Mouse (Mus musculus) limb, embryonic 12.5 days (tissue): Measurements from ENCODE around the gene Metrn. TPM values are rescaled to one million over a fixed set of nuclear protein-coding genes. Genes with fewer than 3 reads are reported as not detected.

ENCODE experiments used
- ATAC-seq: fragments of 200-750 bp; cut with Nextera tagmentation; 2 replicates; pipeline ENCODE4 v1.8.0; 2017; ENCODE audit warnings: low read depth, moderate TSS enrichment; ENCODE audit not compliant: insufficient number of reproducible peaks, insufficient read depth, low FRiP score, low TSS enrichment
- H3K27ac ChIP-seq: fragments of 300-500 bp; sonication (generic); 2 replicates; pipeline ENCODE4 v1.5.1; 2016; ENCODE audit warnings: mild to moderate bottlenecking, moderate library complexity
- H3K27me3 ChIP-seq: fragments of 300-500 bp; sonication (generic); 2 replicates; pipeline ENCODE4 v1.6.1; 2016; ENCODE audit warnings: mild to moderate bottlenecking, moderate library complexity
- H3K36me3 ChIP-seq: fragments of 300-500 bp; sonication (generic); 2 replicates; pipeline ENCODE4 v1.6.1; 2016; ENCODE audit warnings: mild to moderate bottlenecking, moderate library complexity
- H3K4me1 ChIP-seq: fragments of 300-500 bp; sonication (generic); replicated peaks from 2 replicates; pipeline ENCODE4 v1.6.1; 2016
- H3K4me2 ChIP-seq: fragments of 300-500 bp; sonication (generic); 2 replicates; pipeline ENCODE4 v1.6.1; 2016; ENCODE audit warnings: mild to moderate bottlenecking, moderate library complexity
- H3K4me3 ChIP-seq: fragments of 300-500 bp; sonication (generic); replicated peaks from 2 replicates; pipeline ENCODE4 v1.5.1; 2016; ENCODE audit warnings: mild to moderate bottlenecking
- H3K9ac ChIP-seq: fragments of 300-500 bp; sonication (generic); replicated peaks from 2 replicates; pipeline ENCODE4 v1.6.1; 2016; ENCODE audit warnings: mild to moderate bottlenecking, moderate library complexity
- H3K9me3 ChIP-seq: fragments of 300-500 bp; sonication (generic); 2 replicates; pipeline ENCODE4 v1.6.1; 2016; ENCODE audit warnings: mild to moderate bottlenecking, moderate library complexity
- WGBS: fragments of 180-500 bp; shearing (Covaris S2); methylation state at CpG from one replicate; pipeline ENCODE4 v1.1.7; 2016; 5-methylcytosine and 5-hydroxymethylcytosine counted together
- polyA plus RNA-seq: library from polyadenylated mRNA; unstranded; fragments of >200 nt; fragmentation: Nextera tagmentation; extraction: Ambion mirVana; gene quantifications from 2 replicates; pipeline ENCODE4 v1.2.1, GENCODE M21; 2016

Metrn gene
- polyA plus RNA-seq, 1 experiment from 2014 or later, result 50.5 TPM

DNA sequence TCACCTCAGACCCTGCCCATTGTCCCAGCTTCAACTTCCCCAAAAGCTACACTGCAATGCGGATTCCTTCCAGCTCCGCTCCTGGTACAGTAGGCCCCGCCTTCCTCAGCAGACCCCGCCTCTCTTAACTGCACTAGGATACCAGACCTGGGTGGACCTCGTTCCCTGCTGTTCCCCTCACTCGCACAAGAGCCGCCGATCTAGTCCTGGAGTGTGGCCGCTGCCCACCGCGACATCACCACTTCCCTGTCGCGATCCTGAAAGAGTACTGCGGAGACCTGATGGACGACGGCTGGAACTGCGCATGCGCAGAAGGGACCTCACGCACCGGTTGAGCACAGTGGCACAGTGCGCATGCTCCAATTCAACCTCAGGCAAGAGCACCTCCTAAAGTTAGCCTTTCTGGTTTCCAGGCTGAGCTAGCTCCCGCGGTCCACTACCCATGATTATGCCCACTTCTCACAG lies 11.6 kb downstream of the Metrn start, which contains the start of gene Haghl:
Gene Haghl (minus strand): TSS at position 393 of the 465 bp plus-strand sequence.
- Histone ChIP-seq H3K27me3 (no peaks in the 10 kb centered on the region), H3K27ac (peak within 1 kb of the TSS; percentile 95), H3K36me3 (peaks cover 72% of the 10 kb centered on the region), H3K4me2 (peak within 1 kb of the TSS; percentile 82), H3K9me3 (no peaks in the 10 kb centered on the region), H3K4me1 (peaks cover 24% of the 10 kb centered on the region), H3K9ac (peak within 1 kb of the TSS; percentile 78), H3K4me3 (peak within 1 kb of the TSS; percentile 64)
- peak; percentile 82 for ATAC-seq
- under 1% methylated on average over 23 of the region's 23 CpGs for WGBS

DNA sequence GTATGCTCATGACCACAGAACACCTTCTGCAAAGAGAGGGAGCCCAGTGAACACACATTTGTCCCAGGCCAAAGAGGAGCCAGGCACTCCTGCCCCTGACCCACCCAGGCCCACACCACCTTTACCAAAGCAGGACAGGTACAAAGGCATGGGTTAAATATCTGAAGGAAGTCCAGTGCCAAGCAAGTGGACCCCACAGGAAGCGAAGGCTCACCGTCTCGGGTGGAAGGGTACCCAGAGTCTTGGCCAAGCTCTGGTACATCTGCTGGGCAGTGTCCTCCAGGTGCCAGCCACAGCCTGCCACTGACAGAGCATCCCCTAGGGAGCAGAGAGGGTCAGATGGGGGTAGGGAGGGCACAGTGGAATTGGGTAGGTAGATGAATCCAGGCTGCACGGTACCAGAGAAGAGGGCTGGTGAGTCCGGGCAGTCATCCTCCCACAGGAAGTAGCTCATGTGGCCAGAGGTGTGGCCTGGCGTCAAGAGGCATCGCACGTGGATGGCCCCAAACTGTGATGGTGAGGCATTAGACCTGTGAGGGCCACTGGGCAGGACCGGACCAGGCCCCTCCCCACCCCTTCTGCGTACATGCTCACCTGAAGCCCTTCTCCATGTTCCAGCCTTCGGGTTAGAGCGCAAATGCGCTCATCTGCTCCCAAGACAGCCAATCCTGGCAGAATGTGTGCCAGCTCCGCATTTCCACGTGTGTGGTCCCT lies 12.9 kb downstream of the Metrn start:
- Histone ChIP-seq H3K27me3 (no peaks in the 10 kb centered on the region), H3K4me2 (peak overlapping the region; percentile 82), H3K36me3 (peaks cover 72% of the 10 kb centered on the region), H3K4me3 (peak overlapping the region; percentile 64), H3K9me3 (no peaks in the 10 kb centered on the region), H3K9ac (peak overlapping the region; percentile 78), H3K27ac (peak overlapping the region; percentile 95; the same call in 1 of the 2 replicates), H3K4me1 (peaks cover 24% of the 10 kb centered on the region)
- 79% methylated on average over 15 of the region's 15 CpGs for WGBS
- no peak for ATAC-seq

DNA sequence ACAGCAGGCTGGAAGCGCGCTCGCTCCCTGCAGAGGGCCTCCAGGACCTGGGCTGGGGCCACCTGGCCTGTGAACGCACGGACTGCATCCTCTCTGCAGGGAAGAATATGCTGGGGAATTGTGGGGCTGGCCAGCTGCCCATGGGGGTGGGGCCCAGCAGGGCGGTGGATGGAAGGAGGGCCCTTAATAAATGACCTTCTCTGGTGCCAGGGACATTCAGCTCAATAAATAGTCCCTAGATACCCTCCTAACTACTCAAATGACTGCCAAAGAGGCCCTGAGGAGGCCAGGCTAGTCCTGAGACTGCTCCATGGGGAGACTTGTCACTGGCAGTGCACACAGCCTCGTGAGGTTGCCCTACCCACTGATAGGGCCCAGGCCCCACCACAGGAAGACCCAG lies 13.8 kb downstream of the Metrn start:
- 85% methylated on average over 7 of the region's 7 CpGs for WGBS
- peaks cover 24% of the 10 kb centered on the region for H3K4me1 ChIP-seq
- peaks cover 66% of the 10 kb centered on the region for H3K36me3 ChIP-seq
- no peaks in the 10 kb centered on the region for H3K27me3 ChIP-seq
- H3K4me2 ChIP-seq, result no peak overlapping the region
- no peak for ATAC-seq
- H3K9me3 ChIP-seq, result no peaks in the 10 kb centered on the region
- no peak overlapping the region for H3K27ac ChIP-seq
- no peak overlapping the region for H3K4me3 ChIP-seq
- H3K9ac ChIP-seq, result no peak overlapping the region

DNA sequence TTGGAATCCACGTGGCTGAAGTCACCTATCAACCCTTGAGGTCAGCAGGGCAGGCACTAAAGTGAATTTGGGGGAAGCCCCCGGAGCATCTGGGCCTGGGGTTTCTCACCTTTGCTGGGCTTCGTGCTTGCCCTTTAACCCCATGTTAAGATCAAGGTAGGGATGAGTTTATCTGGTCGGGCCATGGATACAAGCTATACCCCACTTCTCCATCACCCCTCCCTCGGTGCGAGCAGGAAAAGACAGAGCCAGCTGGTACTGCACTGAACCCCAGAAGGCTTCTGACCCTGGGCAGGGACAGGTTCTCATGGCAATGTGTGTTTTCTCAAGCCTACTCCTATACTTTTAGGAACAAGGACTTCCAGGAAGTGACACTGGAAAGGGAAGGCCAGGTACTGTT lies 15.6 kb downstream of the Metrn start:
- ATAC-seq, result no peak
- H3K4me2 ChIP-seq, result no peak overlapping the region
- H3K27me3 ChIP-seq, result no peaks in the 10 kb centered on the region
- peaks cover 64% of the 10 kb centered on the region for H3K36me3 ChIP-seq
- no peak overlapping the region for H3K4me3 ChIP-seq
- no peak overlapping the region for H3K27ac ChIP-seq
- H3K4me1 ChIP-seq, result peaks cover 24% of the 10 kb centered on the region
- no peak overlapping the region for H3K9ac ChIP-seq
- no peaks in the 10 kb centered on the region for H3K9me3 ChIP-seq
- 70% methylated on average over 6 of the region's 6 CpGs for WGBS

DNA sequence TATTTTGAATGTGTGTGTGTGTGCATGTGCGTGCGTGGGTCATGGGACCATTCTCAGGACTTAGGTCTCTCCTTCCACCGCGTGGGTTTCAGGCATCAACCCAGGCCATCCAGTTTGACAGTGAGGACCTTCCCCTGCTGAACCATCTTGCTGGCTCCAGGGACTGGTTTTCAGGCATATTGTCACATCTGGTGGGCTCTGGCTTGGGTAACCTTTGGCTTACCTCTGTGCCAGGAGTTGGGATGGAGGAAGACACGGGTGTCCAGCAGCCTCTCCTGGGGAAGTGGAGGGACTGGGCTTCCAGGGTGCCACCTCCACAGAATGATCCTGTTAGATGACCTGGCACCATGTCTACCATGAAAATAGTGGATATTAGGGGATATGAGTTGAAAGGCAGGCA lies 19.0 kb downstream of the Metrn start:
- Histone ChIP-seq H3K36me3 (peaks cover 49% of the 10 kb centered on the region), H3K27ac (no peak overlapping the region), H3K4me2 (no peak overlapping the region), H3K4me1 (peaks cover 10% of the 10 kb centered on the region), H3K9me3 (no peaks in the 10 kb centered on the region), H3K9ac (no peak overlapping the region), H3K4me3 (no peak overlapping the region), H3K27me3 (no peaks in the 10 kb centered on the region)
- WGBS, result 93% methylated on average over 5 of the region's 5 CpGs
- no peak for ATAC-seq

DNA sequence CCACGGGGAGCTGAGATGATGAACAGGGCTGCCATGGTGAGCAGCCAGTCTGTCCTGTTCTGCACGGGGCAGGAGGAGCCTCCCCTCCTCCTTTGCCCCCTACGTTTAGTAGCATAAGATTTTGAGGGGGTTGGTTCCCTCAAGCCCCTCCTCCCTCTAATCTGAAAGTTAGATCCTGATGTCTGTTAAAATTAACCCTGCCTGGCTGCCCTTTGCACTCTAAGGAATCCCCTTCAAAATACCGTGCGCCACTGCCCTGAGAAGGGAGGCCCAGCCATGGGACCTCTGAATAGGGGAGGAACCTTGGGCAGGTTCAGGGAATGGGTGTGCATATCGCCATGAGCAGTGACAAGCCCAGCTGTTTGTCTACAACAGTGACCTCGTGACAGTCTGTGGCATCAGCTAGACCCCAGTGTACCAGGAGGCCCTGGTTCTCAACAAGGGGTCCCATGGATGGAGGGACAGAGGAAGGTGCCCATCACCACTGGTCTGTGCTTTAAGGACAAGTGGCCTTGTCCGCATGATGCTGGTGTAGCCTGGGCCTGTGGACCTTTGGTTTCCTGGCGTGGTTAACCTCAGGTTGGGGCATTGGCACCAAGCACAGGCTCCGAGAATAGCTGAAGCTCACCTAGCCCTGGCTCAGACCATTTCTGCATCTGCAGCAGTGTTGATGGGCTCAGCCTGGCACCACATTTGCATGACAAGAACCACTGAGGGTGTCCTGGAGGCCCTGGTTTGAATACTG lies 21.4 kb downstream of the Metrn start:
- WGBS, result 86% methylated on average over 10 of the region's 10 CpGs
- Histone ChIP-seq H3K27me3 (no peaks in the 10 kb centered on the region), H3K9ac (no peak overlapping the region), H3K36me3 (peaks cover 24% of the 10 kb centered on the region), H3K4me2 (no peak overlapping the region), H3K4me3 (no peak overlapping the region), H3K27ac (no peak overlapping the region), H3K4me1 (peaks cover 9% of the 10 kb centered on the region), H3K9me3 (no peaks in the 10 kb centered on the region)
- ATAC-seq, result no peak

DNA sequence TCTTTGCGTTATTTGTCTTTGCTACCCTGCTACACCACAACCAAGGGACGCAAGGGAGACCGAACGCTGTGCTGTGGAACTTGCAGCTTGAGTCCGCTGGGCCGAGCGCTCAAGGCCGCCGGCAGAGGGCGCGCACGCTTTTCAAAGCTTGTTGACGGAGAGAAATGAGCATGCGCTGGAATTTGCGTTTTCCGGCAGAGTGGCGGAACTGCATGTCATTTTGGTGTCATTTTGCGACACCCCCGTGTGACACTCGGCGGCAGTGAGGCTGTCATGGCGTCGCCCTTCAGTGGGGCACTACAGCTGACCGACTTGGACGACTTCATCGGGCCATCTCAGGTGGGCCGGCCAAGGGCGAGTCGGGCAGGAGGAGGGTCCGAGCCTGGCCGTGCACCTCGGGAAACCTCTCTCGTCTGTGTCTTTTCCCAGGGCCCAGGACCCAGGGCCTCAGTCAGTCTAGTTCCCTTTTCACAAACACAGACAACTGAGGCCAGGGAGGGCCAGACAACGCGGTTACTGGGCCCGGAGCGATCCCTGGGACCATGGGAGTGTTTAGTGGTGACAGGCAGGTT lies 23.3 kb downstream of the Metrn start, which contains the start of gene Narfl:
Gene Narfl (plus strand): TSS at position 228 of the 572 bp plus-strand sequence.
- 0% methylated on average over 37 of the region's 37 CpGs for WGBS
- Histone ChIP-seq H3K4me3 (peak within 1 kb of the TSS; percentile 73), H3K36me3 (peaks cover 14% of the 10 kb centered on the region), H3K27ac (no peak within 1 kb of the TSS), H3K4me2 (peak within 1 kb of the TSS; percentile 90), H3K9ac (peak within 1 kb of the TSS; percentile 83), H3K27me3 (0 out of 2 replicates have a peak, but pooled peaks cover 6% of the 10 kb centered on the region), H3K4me1 (peaks cover 9% of the 10 kb centered on the region), H3K9me3 (no peaks in the 10 kb centered on the region)
- ATAC-seq, result peak; percentile 77

DNA sequence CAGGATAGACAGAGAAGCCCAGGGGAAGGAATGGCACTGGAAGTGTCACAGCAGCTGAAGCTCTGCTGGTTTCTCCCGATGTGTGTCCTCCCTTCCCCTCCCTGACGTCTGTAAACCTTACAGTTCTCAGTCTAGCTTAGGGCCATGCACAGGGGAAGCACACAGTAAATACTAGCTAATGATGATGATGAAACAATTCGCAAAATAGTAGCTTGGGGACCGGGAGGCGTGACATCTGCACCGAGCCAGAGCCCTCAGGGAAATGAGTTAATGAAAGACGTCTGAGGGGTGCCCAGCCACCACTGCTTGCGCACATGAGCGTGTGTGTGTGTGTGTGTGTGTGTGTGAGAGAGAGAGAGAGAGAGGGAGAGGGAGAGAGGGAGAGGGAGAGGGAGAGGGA lies 27.6 kb downstream of the Metrn start:
- Histone ChIP-seq H3K27ac (no peak overlapping the region), H3K27me3 (peaks cover 12% of the 10 kb centered on the region; the same call in 1 of the 2 replicates), H3K36me3 (no peaks in the 10 kb centered on the region), H3K4me1 (peaks cover 9% of the 10 kb centered on the region), H3K9ac (no peak overlapping the region), H3K4me3 (no peak overlapping the region), H3K9me3 (no peaks in the 10 kb centered on the region), H3K4me2 (no peak overlapping the region)
- WGBS, result 24% methylated on average over 8 of the region's 9 CpGs
- ATAC-seq, result no peak

DNA sequence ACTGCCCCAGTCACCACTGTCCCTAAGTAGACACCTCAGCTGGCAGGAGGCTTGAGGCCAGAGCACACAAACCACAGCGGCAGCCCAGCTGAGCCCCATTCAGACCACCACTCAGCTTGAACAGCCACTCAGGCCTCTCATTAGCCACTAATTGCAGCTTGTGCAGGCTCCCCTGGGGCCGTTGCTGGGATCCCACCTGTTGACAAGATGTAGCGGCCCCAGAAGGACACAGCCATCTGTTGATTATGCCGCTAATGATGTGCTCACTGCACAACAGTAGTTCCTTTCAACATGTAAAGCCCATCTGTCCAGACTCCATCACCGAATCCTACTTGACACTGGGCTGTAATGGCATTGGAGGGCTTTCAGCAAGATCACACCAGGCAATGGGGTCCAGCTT lies 31.1 kb downstream of the Metrn start:
- no peak overlapping the region for H3K4me2 ChIP-seq
- no peak for ATAC-seq

DNA sequence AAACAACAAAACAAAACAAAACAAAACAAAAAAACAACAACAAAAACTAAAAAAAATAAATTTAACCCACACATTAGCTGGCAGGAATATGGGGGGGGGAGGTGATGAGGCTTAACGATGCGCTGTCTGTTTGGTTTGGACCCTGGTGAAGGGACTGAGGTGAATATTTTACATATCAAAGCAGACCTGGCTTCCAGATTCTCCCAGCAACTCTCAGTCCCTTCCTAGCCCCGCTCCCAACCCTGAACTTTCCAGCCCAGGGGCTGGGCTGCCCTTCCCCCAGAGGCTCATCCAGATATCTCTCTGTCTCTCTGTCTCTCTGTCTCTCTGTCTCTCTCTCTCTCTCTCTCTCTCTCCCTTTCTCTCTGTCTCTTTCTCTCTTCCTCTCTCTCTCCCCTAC lies 34.3 kb downstream of the Metrn start:
- WGBS, result 32% methylated on average over 3 of the region's 3 CpGs
- Histone ChIP-seq H3K4me1 (peaks cover 5% of the 10 kb centered on the region; the same call in 1 of the 2 replicates), H3K9me3 (no peaks in the 10 kb centered on the region)

More for the DNA sequence above, 31.1 kb downstream of the Metrn start:
- H3K9ac ChIP-seq, result no peak overlapping the region
- WGBS, result 19% methylated on average over 5 of the region's 5 CpGs
- H3K4me3 ChIP-seq, result no peak overlapping the region
- H3K4me1 ChIP-seq, result peaks cover 5% of the 10 kb centered on the region; the same call in 1 of the 2 replicates
- H3K27me3 ChIP-seq, result peaks cover 12% of the 10 kb centered on the region; the same call in 1 of the 2 replicates
- H3K27ac ChIP-seq, result no peak overlapping the region
- H3K36me3 ChIP-seq, result no peaks in the 10 kb centered on the region
- no peaks in the 10 kb centered on the region for H3K9me3 ChIP-seq

DNA sequence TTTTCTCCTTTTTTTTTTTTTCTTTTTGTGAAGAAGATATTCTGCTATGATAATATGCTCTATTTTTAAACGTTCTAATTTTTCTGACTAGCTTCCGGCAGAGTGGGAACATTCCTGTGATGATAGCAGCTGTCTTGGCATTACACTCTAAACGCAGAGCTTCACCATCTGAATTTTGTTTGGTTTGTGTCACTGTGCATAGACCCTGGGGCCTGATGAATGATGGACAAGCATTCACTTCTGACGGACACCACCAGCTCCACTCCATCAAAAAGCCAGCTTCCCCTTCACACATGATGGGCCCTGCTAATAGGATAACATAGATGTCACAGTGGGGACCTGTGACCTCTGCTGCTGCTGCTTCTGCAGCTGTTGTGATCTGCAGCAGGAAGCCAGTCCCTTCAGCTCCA lies 35.4 kb downstream of the Metrn start:
- no peaks in the 10 kb centered on the region; the same call in 1 of the 2 replicates for H3K27me3 ChIP-seq

More for the DNA sequence above, 34.3 kb downstream of the Metrn start:
- ATAC-seq, result no peak
- Histone ChIP-seq H3K27ac (no peak overlapping the region), H3K9ac (no peak overlapping the region), H3K27me3 (peaks cover 5% of the 10 kb centered on the region; the same call in 1 of the 2 replicates), H3K4me2 (no peak overlapping the region), H3K36me3 (no peaks in the 10 kb centered on the region), H3K4me3 (no peak overlapping the region)

More for the DNA sequence above, 35.4 kb downstream of the Metrn start:
- Histone ChIP-seq H3K4me2 (no peak overlapping the region), H3K36me3 (no peaks in the 10 kb centered on the region), H3K9me3 (no peaks in the 10 kb centered on the region), H3K4me3 (no peak overlapping the region), H3K27ac (no peak overlapping the region), H3K9ac (no peak overlapping the region), H3K4me1 (peaks cover 5% of the 10 kb centered on the region; the same call in 1 of the 2 replicates)
- WGBS, result 70% methylated on average over 4 of the region's 4 CpGs
- ATAC-seq, result no peak
